Mouse (Mus musculus) adrenal gland, postnatal 36 days (tissue): ENCODE results near the gene Fam19a2. TPM values are rescaled to one million over a fixed set of nuclear protein-coding genes. Genes with fewer than 3 reads are reported as not detected.

Source experiments
- DNase-seq, 2 experiments: peaks; one replicate each; pipeline ENCODE4 v3.0.0; 2021; ENCODE audit warnings: mixed read lengths in 1 of 2
- total RNA-seq, 2 experiments: library from RNA; stranded (reverse); gene quantifications; 2 replicates each; pipeline ENCODE4 v1.2.3; 2021

Gene Fam19a2
- total RNA-seq, 2 experiments from 2014 or later = 0.82 to 1.7 TPM

DNA sequence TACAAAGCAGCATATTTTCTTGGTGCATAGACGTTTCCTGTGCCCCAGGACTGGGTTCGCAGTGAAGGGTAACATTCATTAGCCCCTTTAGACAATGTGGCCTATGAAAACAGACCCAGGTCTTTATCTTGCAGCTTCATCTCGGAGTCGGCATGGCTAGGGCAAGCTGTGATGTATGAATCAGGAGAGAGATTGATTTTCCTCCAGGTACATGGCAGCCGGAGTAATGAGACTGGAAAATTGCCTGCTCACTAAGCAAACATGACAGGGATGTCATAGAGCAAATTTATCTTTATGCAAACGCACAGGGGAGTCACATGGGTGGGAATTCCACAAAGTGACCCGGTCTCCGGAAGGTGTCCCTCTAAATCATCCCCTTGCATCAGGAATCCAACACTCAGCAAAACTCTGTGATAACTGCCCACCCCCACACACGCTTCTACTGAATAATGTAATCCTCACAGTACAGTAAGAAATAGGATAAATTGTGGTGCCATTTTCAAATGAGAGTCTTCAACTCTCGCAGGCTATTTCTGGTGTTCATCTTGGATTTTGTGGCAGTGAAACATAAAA is 306.9 kb downstream of the Fam19a2 start:
- DNase-seq = no peak

GRCm38 (mm10) chr10:123572342-123573070 is 308.7 kb downstream of the Fam19a2 start:
- no peak for DNase-seq

- no peak for DNase-seq
Observed at GRCm38 (mm10) chr10:123577823-123578222, 314.0 kb downstream of the Fam19a2 start.

DNA sequence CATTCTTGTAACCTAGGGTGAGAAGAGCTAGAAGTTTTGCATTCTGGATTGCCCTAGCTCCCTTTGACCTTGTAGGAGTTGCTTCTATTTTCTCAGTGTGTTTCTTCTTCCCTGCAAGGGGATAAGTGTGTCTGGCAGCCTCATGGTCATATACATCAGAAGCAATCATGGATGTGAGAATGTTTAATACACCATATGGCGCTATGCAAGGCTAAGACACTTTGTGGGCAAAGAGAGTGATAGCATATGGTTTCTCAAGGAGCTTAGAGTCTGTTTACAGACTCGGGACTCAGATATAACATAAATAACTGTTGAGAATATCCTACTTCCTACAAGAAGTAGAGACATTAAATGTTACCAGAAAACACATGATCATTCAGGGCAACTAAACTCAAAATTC is 315.2 kb downstream of the Fam19a2 start:
- DNase-seq = no peak

- no peak for DNase-seq
Observed at GRCm38 (mm10) chr10:123595043-123595442, 331.2 kb downstream of the Fam19a2 start.

DNA sequence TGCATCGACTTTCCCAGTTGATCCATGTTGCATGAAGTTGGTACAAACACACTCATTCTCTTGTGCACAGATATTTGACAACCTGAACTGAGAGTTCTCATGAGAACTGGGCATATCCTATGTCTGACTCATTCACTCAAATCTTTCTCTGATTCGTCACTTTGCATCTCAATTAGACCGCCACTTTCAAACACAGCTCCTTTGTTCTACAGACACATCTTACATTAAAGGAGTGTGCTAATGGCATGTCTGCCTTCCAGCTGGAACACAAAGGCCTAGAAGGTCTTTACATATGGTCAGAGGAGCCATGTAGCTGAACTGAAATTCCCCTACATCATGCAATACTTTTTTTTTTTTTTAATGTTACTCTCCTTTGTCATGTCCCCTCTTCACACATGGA is 333.3 kb downstream of the Fam19a2 start:
- DNase-seq = no peak

DNA sequence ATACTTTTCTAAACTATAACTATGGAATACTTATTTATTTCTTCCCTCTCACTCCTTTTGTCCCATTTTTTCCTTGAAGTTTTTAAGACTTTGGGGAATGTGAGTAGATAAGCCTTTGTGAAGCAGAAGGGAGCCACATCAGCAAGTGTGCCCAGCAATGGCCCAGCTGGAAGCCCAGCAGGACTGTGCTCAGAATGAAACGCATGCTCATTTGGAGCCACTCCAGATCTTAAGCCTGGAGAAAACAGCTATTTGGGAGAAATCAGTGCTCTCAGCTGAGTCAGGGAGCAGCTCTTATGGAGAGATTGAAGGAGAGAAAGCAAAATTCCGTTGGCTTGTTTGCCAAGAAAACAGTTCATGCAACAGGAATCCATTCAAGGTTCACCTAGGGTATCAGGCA is 341.9 kb downstream of the Fam19a2 start:
- DNase-seq = no peak

- no peak for DNase-seq
Observed at GRCm38 (mm10) chr10:123626691-123627090, 362.9 kb downstream of the Fam19a2 start.

- DNase-seq = no peak
Observed at GRCm38 (mm10) chr10:123629248-123629744, 365.5 kb downstream of the Fam19a2 start.

DNA sequence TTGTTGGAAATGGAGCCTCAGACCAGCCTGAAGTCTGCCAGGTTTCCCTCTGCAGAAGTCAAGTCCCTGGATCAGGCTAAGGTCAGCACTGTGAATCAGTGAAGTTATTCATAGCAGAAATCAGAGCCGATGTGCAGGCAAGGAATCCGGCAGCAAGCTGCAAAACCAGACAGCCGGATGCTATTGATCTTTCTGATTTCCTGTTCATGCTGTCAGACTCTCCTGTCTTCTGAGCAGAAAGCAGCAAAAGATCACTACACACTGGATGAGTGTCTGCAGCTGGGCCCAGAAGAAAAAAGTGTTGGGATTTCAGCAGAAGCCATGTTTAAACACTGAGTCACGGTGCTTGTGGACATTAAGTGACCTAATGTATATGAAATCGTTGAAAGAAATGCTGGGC is 368.2 kb downstream of the Fam19a2 start:
- DNase-seq = no peak

GRCm38 (mm10) chr10:123636655-123637054 is 372.9 kb downstream of the Fam19a2 start:
- no peak for DNase-seq

- DNase-seq = no peak
Observed at GRCm38 (mm10) chr10:123637496-123637895, 373.7 kb downstream of the Fam19a2 start.

DNA sequence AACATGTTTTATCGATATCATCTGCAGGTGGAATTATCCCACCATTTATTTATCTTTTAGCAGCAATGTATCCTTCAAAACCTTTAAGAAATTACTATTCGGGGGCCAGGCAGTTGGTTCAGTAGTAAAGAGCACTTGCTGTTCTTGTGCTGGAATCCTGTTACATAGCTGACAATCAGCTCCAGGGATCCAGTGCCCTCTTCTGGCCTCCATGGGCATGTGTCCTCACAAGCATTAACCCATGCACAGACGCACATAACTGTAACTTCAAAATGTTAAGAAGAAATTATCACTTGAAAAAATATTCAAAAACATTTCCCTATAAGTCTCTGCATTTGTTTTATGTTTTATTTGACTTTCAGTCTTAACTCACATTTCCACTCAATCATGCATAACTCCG is 381.8 kb downstream of the Fam19a2 start:
- DNase-seq = no peak

DNA sequence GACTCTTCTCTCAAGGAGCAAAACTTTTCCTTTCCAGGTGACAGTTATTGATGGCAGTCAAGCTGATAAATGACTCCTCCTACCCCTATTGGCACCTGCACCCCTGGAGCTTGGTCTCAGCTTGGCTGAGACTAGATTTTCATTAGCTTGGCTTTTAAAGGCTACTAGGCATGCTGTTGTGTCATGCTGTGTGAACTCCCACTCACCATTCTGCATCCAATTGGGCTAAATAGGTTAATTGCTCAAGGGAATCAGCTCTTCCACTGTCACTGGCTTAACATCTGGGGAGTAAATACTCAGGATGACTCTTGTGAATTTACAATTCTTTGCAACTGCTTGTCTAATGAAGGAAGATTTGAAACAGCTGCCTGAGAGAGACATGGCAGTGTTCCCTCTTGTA is 407.4 kb downstream of the Fam19a2 start:
- DNase-seq = no peak

DNA sequence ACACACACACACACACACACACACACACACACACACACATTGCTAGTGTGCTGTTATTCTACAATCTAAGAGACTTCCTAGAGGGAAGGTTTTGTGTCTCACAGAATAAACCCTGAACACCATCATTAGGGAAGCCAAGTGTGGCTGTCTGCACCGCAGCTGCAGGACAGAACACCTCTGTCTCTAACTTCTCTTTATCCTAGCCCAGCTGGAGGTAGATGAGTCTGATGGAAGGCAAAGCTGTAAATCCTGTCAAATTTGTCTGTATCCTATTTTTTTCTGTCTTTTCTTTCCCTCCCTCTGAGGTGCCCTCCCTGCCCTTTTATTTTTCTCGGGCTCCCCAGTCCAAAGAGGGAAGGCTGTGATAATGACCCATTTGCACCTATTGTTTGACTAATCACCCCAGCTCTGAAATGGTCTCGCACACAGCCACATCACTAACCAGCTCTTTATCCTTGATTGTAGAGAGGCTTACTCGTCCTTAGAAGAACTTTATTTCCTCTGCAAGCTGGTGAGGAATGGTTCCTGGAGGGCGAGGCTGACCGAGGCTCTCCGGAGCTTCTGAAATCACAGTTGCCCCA is 414.6 kb downstream of the Fam19a2 start:
- no peak for DNase-seq

DNA sequence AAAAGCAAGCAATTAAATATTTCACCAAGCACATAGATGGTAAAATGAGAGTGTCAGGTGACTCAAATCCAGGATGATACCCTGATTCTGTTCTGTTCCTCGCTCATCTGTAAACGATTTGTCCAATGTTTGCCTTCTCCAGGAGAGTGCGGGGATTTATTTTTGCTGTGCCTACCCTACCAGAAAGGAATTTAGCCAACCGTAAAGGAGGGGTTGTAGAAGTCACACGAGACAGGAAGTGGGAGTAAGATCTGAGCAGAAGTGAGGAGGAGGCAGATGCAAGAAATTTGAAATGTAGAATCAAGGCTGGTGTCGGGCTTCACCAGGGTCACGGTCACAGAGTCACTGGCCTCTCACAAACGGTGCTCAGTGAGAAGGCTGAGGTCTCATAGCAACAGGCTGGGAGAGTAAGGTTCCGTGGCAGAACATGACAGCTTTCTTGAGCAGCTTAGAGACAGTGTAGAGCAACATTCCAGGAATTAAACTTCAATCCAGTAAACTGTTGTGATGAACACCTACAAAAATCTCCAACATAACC is 419.0 kb downstream of the Fam19a2 start:
- no peak for DNase-seq

DNA sequence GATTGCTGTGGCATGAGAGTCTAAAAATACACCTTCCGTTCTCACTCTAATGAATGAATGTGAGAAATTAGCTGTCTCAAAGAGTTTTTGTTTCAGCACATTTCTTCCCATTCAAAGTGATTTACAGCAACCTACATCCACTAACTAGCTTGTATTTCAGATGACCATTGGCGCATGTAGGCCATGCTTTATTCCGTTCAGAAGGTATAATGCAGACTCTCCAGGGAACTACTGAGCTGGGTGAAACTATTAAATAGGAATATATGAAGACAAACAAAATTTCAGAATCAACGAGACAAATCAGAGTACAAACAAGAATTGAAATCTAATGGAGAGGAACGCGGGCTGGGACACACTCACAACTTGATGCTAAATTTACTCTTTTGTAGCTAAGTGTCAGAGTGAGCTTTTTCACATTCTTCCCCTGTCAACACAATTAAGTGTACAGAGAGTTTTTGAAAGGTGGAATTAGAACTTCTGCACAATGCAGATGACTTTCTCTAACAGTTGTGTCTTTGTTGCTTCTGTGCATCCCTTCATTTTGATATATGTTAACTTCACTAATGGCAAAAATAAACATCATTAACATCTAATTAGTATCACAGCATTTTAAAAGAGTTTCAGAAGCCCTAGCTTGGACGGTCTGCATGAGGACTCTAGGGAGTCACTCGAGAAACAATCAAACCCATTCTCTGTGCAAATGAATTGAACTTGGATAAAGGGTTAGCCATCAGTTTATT is 428.6 kb downstream of the Fam19a2 start:
- DNase-seq = no peak

DNA sequence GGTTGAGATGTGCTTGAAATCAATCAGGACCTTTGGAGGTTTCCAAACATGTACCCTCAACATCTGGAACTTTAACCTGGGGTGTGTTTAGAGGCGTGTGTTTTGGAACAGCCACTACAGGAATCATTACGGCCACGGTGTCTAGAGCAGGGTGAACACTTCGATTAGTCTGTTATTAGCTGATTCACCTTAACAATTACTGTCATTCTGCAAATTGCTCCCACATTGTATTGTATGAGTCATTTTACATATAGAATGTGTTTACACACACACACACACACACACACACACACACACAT is 429.1 kb downstream of the Fam19a2 start:
- DNase-seq = no peak

- DNase-seq = no peak
Observed at GRCm38 (mm10) chr10:123702595-123702994, 438.8 kb downstream of the Fam19a2 start.

GRCm38 (mm10) chr10:123707026-123707425 is 443.2 kb downstream of the Fam19a2 start:
- no peak for DNase-seq

DNA sequence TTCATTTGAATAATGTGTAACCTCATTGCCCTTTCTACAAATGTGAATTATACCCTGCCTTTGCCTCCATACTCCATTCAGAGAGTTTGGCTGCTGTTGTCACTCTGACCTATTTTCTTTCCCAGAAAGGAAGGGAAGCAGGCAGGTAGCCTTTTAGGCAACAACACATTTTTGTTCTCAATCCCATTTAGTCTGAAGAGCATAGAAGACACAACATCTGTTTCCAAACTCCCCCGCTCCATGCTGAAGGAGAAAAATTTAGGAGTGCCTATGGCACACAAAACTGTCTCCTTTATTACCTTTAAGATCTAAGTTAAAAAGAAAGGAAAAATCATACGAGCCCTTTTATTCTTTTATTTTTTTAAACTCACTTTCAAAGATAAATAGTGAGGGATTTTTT is 446.9 kb downstream of the Fam19a2 start:
- DNase-seq = no peak

DNA sequence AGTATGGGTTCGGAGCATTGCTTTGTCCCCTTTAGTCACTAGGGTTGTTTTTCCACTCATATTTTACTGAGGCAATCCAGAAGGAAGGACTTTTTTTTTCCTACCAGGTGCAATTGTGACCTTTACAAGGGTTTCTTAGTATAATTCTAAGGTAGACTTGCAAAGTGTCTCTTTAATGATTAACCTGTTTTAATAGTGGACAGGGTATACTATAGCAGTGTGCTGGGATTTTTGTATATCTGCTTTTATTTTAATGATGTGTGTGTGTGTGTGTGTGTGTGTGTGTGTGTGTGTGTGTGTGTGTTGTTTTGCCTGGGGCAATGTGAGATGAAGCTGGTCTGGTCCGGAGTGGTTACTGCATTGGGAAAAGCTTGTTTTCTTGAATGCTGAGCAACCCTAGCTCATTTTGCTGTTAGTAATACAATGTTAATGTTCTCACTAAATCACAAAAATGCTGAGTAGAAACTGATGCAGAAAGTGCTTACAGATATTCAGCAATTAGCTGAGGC is 458.2 kb downstream of the Fam19a2 start:
- DNase-seq = no peak

- no peak for DNase-seq
Observed at GRCm38 (mm10) chr10:123723641-123724040, 459.8 kb downstream of the Fam19a2 start.
